Mouse (Mus musculus) testis, adult 10 weeks (tissue): ENCODE results near the gene Ybx2. TPM values are rescaled to one million over a fixed set of nuclear protein-coding genes. Genes with fewer than 3 reads are reported as not detected.

Experiments used
- polyA plus RNA-seq: library from polyadenylated mRNA; stranded (reverse); fragments of 350-450 nt; fragmentation: Illumina TruSeq; extraction: RNeasy Lipid Tissue Mini Kit (QIAGEN cat#74804); gene quantifications from one replicate; pipeline ENCODE4 v1.2.3, GENCODE M21; 2014; ENCODE audit warnings: low read depth, low replicate concordance

Gene Ybx2
- polyA plus RNA-seq, result 1,705 TPM

DNA sequence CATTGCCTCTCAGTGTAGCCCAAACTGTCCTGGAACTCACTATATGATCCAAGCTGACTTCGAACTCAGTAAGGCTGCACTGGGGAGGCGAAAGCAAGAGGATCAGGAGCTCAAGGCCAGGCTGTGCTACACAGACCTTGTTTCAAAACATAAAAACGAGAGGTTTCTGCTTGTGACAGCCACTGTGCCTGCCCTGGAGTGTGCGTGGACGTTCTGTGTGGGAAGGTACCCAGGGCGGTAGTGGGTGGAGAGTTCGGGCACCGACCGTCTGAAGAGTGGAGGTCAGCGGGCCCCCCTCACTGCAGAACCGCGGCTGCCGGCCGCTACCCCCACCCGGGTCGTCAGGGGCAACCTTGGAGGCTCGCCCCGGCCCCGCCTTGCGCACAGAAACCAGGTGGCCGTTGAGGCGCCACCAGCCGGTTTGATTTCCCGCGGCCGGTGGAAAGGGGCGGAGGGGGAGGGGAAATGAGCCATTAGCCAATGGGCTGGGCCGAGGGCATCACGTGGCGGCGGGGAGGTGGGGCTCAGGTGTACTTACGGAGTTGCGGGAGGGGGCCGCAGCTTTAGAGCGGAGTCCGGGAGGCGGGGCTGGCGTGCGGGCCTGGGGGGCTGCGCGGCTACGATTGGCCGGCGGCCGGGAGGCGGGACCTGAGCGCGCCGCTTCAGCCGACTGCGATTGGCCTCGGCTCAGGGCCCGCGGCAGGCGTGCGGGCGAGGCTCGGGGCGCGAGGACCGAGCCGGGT lies at the start of gene Ybx2:
Ybx2 (plus strand) TSS at position 660 of the 743 bp plus-strand sequence.

DNA sequence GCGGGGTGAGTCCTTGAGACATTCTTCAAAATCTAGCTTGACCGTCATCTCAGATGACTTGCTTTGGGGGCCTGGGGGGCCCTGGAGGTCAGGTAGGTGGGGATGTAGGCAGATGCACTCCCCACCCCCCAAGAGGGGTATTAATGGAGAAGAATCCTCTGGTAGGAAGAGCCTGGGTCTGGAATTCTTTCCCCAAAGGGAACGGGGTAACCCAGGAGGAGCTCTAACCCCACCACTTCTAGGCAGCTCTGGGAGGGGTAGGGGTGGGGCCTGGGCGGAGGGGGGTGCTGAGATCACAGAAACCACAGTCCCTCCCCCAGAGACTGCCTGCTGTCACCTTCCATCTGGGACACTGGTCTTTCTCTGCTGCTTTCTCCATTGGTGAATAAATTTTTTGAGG lies 40.3 kb upstream of the Ybx2 start, which contains the start of gene Acap1:
Acap1 (minus strand) TSS at position 249 of the 400 bp plus-strand sequence.

DNA sequence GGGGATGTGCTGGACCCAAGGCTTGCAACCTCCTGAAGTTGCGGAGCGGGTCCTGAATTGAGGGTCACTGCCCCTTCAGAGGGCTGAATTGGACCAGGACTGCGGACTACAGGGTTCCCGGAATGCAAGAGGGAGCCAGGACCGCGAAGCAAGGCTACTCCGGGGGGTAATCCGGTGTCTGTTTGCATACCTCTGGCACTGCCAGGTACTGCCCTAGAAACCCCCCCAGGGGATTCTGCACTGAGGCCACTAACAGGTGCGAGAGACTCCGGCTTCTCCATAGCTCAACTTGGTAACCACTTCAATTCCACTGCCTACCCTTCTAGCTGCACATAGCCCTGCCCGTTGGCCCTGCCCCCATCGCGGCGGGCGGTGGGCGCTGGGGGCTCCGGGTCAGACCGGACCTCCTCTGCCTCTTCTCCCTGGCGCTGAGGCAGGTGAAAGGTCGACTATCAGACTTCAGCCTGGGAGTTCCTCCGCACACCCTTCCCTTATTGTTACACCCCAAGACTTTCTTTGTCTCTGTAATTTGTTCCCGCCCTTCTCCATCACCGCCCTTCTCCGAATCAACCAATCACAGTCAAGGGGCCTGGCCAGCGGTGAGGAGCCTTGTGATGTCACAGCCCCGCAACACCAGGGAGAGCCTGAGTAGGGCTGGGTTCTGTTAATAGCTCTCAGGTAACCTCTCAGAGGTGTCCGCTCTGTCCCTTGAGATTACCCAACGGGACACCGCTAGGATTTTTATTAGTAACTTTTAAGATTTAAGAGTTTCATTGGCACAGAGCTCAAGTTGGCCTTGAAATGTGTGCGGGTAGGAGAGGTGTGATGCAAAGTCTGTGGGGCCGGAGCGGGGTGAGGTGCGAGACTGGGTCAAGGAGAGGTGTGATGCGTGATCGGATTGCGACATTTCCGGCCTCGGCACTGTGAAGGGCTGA lies 34.9 kb upstream of the Ybx2 start, which contains the start of the genes 2810408A11Rik and Neurl4:
2810408A11Rik (minus strand) TSS at position 517 of the 935 bp plus-strand sequence.
Neurl4 (plus strand) TSS at position 602 of the 935 bp plus-strand sequence.

DNA sequence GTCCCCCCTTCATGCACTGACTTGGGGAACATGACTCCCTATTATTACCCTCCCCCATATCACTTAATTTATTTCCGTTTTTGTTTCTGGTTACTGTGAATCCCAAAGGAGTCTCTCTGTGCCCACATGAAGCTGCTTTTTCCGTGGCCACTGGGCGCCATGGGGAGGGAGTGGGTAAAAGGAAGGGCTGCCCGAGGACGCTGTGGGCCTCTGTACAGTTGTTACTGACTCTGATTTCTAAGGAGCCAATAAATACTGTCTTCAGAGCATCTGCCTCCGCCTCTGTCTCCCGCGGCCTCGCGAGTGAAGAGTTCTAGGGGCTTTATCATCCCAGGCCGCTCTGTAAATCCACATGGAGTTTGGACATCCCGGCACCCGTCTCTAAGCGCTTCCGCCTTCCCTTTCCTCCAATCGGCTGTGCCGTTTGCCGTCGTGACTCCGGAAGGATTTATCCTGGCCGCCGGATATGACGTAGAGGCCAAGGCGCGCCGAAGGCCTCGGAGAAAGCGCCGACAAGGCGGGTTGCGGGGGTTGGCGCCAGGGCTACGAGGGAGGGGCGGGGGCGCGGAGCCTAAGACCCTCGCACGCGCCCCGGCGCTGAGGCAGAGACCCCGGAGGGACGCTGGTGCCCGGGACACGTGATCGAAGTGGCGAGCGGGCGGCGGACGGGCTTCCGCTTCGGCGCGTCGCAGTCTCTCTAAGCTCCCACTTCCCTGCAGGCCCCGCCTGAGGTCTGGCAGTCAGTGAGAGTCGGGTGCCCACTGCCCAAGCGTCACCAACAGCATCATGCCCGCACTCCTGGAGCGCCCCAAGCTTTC lies 21.8 kb upstream of the Ybx2 start, which contains the start of gene Gps2:
Gps2 (plus strand) TSS at position 335 of the 818 bp plus-strand sequence.

DNA sequence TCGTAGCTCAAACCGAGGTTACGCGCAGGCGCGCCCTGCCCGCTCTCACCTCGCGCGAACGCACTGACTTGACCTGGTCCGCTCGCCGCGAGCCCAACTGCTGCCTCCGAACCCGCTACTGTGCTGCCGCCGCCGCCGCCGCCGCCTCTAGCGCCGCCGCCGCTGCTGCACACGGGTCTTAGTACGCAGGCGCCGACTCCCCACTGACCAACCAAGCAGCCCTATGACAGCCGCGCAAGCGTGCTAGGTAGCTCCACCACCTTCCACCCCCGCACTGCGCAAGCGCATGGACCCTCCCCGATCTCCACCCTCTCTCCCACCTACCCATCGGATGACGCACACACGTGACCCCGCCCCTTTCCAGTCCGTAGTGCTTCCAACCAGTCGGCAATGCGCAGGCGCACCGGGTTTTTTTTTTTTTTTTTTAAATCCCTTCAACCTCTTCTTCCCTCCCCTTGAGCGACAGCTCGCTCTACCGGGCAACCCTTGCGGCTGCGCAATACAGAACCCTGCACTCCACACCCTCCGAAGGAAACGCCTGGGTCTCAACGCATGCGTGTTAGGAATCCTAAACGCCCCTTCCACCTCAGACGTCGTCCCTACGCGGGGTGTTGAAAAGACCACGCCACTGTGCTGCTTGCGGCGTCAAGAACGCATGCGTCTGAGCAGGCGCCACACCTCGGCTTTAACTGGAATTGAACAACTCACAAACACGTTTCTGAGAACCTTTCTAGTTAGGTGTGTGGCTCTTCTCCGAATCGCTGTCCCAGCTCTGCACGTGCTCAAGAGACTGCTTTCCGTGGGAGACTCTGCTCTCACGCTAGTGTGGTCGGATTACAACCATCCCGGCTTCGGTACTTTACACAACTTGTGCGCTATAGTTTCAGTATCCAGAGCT lies 14.2 kb upstream of the Ybx2 start, which contains the start of gene Eif5a:
Eif5a (minus strand) TSS at position 845 of the 898 bp plus-strand sequence.

DNA sequence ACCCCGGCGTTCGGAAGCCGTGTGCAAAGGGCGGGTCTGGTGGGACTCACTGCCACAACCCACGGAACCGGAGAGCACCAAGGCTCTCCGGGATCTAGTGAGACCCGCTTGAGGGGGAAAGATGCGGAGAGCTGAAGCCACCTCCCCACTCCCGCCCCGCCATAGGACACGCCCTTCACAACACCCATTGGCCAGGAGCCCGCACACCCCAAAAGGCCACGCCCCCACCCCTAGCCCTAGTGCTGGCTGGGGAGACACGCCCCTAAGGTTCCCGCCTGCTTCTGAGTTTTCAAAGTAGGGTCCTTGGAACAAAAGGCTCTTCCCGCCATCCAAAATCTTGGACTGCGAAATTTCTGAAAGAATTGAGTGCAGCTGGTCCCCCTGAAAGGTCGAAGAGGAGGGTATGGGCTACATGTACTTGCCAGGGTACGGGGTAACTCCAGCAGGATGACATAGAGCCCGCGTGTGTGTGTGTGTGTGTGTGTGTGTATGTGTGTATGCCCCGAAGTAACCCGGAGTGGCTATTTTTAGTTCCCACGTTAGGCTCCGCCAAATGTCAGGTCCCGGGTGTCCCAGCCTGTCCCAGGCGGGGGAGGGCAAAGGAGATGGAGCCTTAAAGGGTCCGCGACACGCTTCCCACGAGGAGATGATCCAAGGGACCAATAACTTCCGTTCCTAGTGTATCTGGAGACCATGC lies 12.6 kb downstream of the Ybx2 start, which contains the start of gene Slc2a4:
Slc2a4 (minus strand) TSS at position 123 of the 697 bp plus-strand sequence.

DNA sequence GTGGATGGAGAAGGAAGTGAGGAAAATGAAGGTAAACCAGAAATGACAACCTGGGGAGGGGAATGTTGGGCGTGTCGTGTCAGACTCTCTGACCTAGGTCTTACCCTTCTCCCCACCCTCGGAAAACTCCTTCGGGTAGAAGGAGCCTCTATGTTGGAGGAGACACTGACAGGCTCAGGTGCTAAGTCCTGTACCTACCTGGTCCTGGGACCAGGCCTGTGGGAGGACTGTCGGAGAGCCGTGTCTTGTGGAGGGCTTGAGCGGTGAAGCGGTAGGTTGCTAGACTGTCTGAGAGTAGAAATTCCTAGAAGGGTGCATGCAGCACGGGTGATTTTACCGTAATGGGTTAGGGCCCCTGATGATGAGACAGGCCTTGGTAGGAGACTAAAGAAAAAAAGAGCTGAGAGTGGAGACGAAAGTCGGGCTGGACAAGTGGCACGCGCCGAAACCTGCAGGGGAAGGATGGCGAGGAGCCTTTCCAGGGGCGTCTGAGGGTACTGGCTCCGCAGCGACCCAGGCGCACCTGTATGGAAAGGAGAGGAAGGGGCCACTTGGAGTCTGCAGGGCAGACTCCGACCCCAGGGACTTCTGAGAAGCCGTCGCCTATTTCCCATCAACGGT lies 29.2 kb downstream of the Ybx2 start, which contains the start of gene Cldn7:
Cldn7 (plus strand) TSS at position 130 of the 621 bp plus-strand sequence.

GRCm38 (mm10) chr11:69981141-69981762 lies 45.7 kb downstream of the Ybx2 start, which contains the start of gene Ctdnep1:
Gene Ctdnep1 (plus strand): TSS chr11:69981156.

GRCm38 (mm10) chr11:69982225-69982624 lies 46.6 kb downstream of the Ybx2 start, which contains the start of gene Elp5:
Gene Elp5 (minus strand): TSS chr11:69982517.

Other genes with a start within 250 kb of the Ybx2 start
- 0.20 TPM for gene Tnfsf12, start 239.9 kb upstream of the Ybx2 start, polyA plus RNA-seq
- 1.7 TPM for gene Tnfsfm13, start 239.7 kb upstream of the Ybx2 start, polyA plus RNA-seq
- 43.5 TPM for gene Polr2a, start 177.2 kb upstream of the Ybx2 start, polyA plus RNA-seq
- 33.7 TPM for gene Slc35g3, start 173.8 kb upstream of the Ybx2 start, polyA plus RNA-seq
- gene Zbtb4, start 169.9 kb upstream of the Ybx2 start, polyA plus RNA-seq, result 3.6 TPM
- 0.24 TPM for gene Chrnb1, start 139.9 kb upstream of the Ybx2 start, polyA plus RNA-seq
- gene Fgf11, start 133.9 kb upstream of the Ybx2 start, polyA plus RNA-seq, result 3.7 TPM
- gene Tmem102, start 130.2 kb upstream of the Ybx2 start, polyA plus RNA-seq, result not detected
- 131 TPM for gene Gm39566, start 120.5 kb upstream of the Ybx2 start, polyA plus RNA-seq
- gene Spem2, start 117.3 kb upstream of the Ybx2 start, polyA plus RNA-seq, result 15.9 TPM
- gene Spem1, start 113.6 kb upstream of the Ybx2 start, polyA plus RNA-seq, result 145 TPM
- gene Nlgn2, start 98.0 kb upstream of the Ybx2 start, polyA plus RNA-seq, result 0.17 TPM
- 4.6 TPM for gene Tmem256, start 97.3 kb upstream of the Ybx2 start, polyA plus RNA-seq
- 0.28 TPM for gene Plscr3, start 89.4 kb upstream of the Ybx2 start, polyA plus RNA-seq
- gene Tnk1, start 77.1 kb upstream of the Ybx2 start, polyA plus RNA-seq, result 0.07 TPM
- gene Tmem95, start 57.8 kb upstream of the Ybx2 start, polyA plus RNA-seq, result 8.3 TPM
- 0.22 TPM for gene Kctd11, start 54.4 kb upstream of the Ybx2 start, polyA plus RNA-seq
- 1.7 TPM for gene Acap1, start 40.3 kb upstream of the Ybx2 start, polyA plus RNA-seq
- gene 2810408A11Rik, start 34.8 kb upstream of the Ybx2 start, polyA plus RNA-seq, result 291 TPM
- 5.5 TPM for gene Neurl4, start 34.7 kb upstream of the Ybx2 start, polyA plus RNA-seq
- gene Gps2, start 21.9 kb upstream of the Ybx2 start, polyA plus RNA-seq, result 66.3 TPM
- gene Eif5a, start 13.8 kb upstream of the Ybx2 start, polyA plus RNA-seq, result 247 TPM
- gene Slc2a4, start 12.4 kb downstream of the Ybx2 start, polyA plus RNA-seq, result 0.07 TPM
- gene Cldn7, start 29.0 kb downstream of the Ybx2 start, polyA plus RNA-seq, result 0.36 TPM
- gene Ctdnep1, start 45.4 kb downstream of the Ybx2 start, polyA plus RNA-seq, result 35.9 TPM
- gene Elp5, start 46.7 kb downstream of the Ybx2 start, polyA plus RNA-seq, result 70.4 TPM
- gene Gabarap, start 55.3 kb downstream of the Ybx2 start, polyA plus RNA-seq, result 586 TPM
- 12.7 TPM for gene Phf23, start 60.0 kb downstream of the Ybx2 start, polyA plus RNA-seq
- gene Dvl2, start 64.8 kb downstream of the Ybx2 start, polyA plus RNA-seq, result 0.98 TPM
- 3.9 TPM for gene Acadvl, start 79.6 kb downstream of the Ybx2 start, polyA plus RNA-seq
- 0.46 TPM for gene Dlg4, start 81.1 kb downstream of the Ybx2 start, polyA plus RNA-seq
- not detected for gene Asgr1, start 118.3 kb downstream of the Ybx2 start, polyA plus RNA-seq
- gene Asgr2, start 156.8 kb downstream of the Ybx2 start, polyA plus RNA-seq, result not detected
- gene Mgl2, start 194.5 kb downstream of the Ybx2 start, polyA plus RNA-seq, result 0.73 TPM
- gene Clec10a, start 220.4 kb downstream of the Ybx2 start, polyA plus RNA-seq, result 1.9 TPM